ENCODE assay signal across 9 mouse cellular contexts in genomic region chr12:90566349-90566748, GRCm38 (mm10).
A peak's percentile ranks its signal among the peaks of the same experiment; 100 is the strongest.
DNase-seq lines count a peak whose midpoint lies in the region; ATAC-seq and TF ChIP-seq lines count a peak whose summit lies in the region.
"Had no signal": no experiment of that assay in that cellular context is flagged by ENCODE, and none has a peak within 500 bp of the region (broad histone marks: within the 10 kb centered on the region; RNA-seq: fewer than 3 reads in every experiment).

No protein-coding gene starts in this region.

- no peaks in the 10 kb centered on the region for H3K4me1 ChIP-seq in limb, embryonic 11.5 days (ENCODE audit: control insufficient read depth, insufficient read depth, low read length)
- H3K4me1 ChIP-seq in limb, embryonic 10.5 days, result no peaks in the 10 kb centered on the region
- H3K4me1 ChIP-seq in limb, embryonic 14.5 days (ENCODE audit: control insufficient read depth, insufficient read depth, low read length), result no peaks in the 10 kb centered on the region
- H3K4me1 ChIP-seq: liver, embryonic 13.5 days had no signal

- 84% methylated on average over 6 of the region's 6 CpGs for WGBS in limb, embryonic 11.5 days
- 87% methylated on average over 6 of the region's 6 CpGs for WGBS in limb, embryonic 10.5 days
- WGBS in limb, embryonic 14.5 days, result 87% methylated on average over 6 of the region's 6 CpGs

- H3K36me3 ChIP-seq in limb, embryonic 11.5 days (ENCODE audit: control insufficient read depth, insufficient read depth, low read length), result no peaks in the 10 kb centered on the region
- no peaks in the 10 kb centered on the region for H3K36me3 ChIP-seq in limb, embryonic 10.5 days
- no peaks in the 10 kb centered on the region for H3K36me3 ChIP-seq in limb, embryonic 14.5 days (ENCODE audit: control insufficient read depth, insufficient read depth, low read length)
- H3K36me3 ChIP-seq: liver, embryonic 13.5 days had no signal

- no peak for ATAC-seq in limb, embryonic 11.5 days (ENCODE audit: insufficient number of reproducible peaks, low FRiP score, low TSS enrichment, low read depth)
- peak; percentile 58 for ATAC-seq in granulocyte monocyte progenitor cell, adult 5-6 weeks (replicated peaks; ENCODE audit: poor library complexity, severe bottlenecking)
- no peak for ATAC-seq in limb, embryonic 14.5 days (ENCODE audit: low FRiP score, low read depth)

- H3K4me2 ChIP-seq in limb, embryonic 11.5 days (ENCODE audit: low read depth, severe bottlenecking), result no peak overlapping the region
- H3K4me2 ChIP-seq in limb, embryonic 14.5 days (replicated peaks; ENCODE audit: low read depth, low read length, severe bottlenecking), result no peak overlapping the region
- H3K4me2 ChIP-seq: liver, embryonic 13.5 days had no signal

- H3K27me3 ChIP-seq in limb, embryonic 11.5 days (ENCODE audit: control insufficient read depth, insufficient read depth, low read length), result no peaks in the 10 kb centered on the region
- H3K27me3 ChIP-seq in limb, embryonic 10.5 days (ENCODE audit: low read depth, poor library complexity, severe bottlenecking), result no peaks in the 10 kb centered on the region
- H3K27me3 ChIP-seq in limb, embryonic 14.5 days (ENCODE audit: control insufficient read depth, insufficient read depth, low read length), result no peaks in the 10 kb centered on the region
- H3K27me3 ChIP-seq: liver, embryonic 13.5 days had no signal

- peak; percentile 47 for DNase-seq in limb, embryonic 11.5 days (ENCODE audit: low spot score)
- no peak for DNase-seq in limb, embryonic 10.5 days (ENCODE audit: low spot score)
- DNase-seq in R1 (ENCODE audit: low read depth, low spot score), result peak; percentile 15
- DNase-seq in cerebellum, postnatal 4 days (ENCODE audit: low spot score in 2 of 2), result peak; percentile 28 to 36
- DNase-seq in limb, embryonic 14.5 days (ENCODE audit: low spot score), result peak; percentile 65
- no peak for DNase-seq in B cell, adult 2 months
- no peak for DNase-seq in thymus, postnatal 0 days (ENCODE audit: low spot score)
- DNase-seq: liver, embryonic 13.5 days had no signal

- H3K9ac ChIP-seq in limb, embryonic 11.5 days (ENCODE audit: low read length), result no peak overlapping the region
- no peak overlapping the region for H3K9ac ChIP-seq in limb, embryonic 14.5 days (ENCODE audit: low read depth, low read length, severe bottlenecking)
- H3K9ac ChIP-seq: liver, embryonic 13.5 days had no signal

- no peak overlapping the region for H3K27ac ChIP-seq in limb, embryonic 11.5 days (replicated peaks; ENCODE audit: low read depth, low read length)
- no peak overlapping the region for H3K27ac ChIP-seq in limb, embryonic 10.5 days
- H3K27ac ChIP-seq in limb, embryonic 14.5 days (replicated peaks; ENCODE audit: low read depth, low read length), result no peak overlapping the region
- H3K27ac ChIP-seq: liver, embryonic 13.5 days had no signal

- no peak overlapping the region for H3K4me3 ChIP-seq in limb, embryonic 11.5 days (ENCODE audit: low read depth, low read length)
- no peak overlapping the region for H3K4me3 ChIP-seq in limb, embryonic 10.5 days
- H3K4me3 ChIP-seq in limb, embryonic 14.5 days (replicated peaks; ENCODE audit: low read length), result no peak overlapping the region
- H3K4me3 ChIP-seq: liver, embryonic 13.5 days had no signal

- H3K9me3 ChIP-seq in limb, embryonic 11.5 days (ENCODE audit: control insufficient read depth, low read length), result no peaks in the 10 kb centered on the region
- no peaks in the 10 kb centered on the region for H3K9me3 ChIP-seq in limb, embryonic 10.5 days (replicated peaks)
- H3K9me3 ChIP-seq in limb, embryonic 14.5 days (ENCODE audit: control insufficient read depth, low read length), result no peaks in the 10 kb centered on the region
- H3K9me3 ChIP-seq: liver, embryonic 13.5 days had no signal

- no peak for TF ChIP-seq POLR2A in limb, embryonic 14.5 days (IDR thresholded peaks at IDR 0.05; ENCODE audit: borderline replicate concordance, extremely low read depth, insufficient read depth, insufficient read length)

Comparison
In these comparisons a context has a peak if more than half of its experiments do, and no peak if none do; other contexts are left out.
1. DNase-seq: peak in limb, embryonic 11.5 days (single experiment), R1 (single experiment), cerebellum, postnatal 4 days (2 of 2) and limb, embryonic 14.5 days (single experiment); none in limb, embryonic 10.5 days (single experiment), B cell, adult 2 months (0 of 2) and thymus, postnatal 0 days (single experiment).